Mouse (Mus musculus) liver, embryonic 11.5 days (tissue): ENCODE measurements around the gene Osbpl3. TPM values are rescaled to one million over a fixed set of nuclear protein-coding genes. Genes with fewer than 3 reads are reported as not detected.
A peak's percentile ranks its signal among the peaks of the same experiment; 100 is the strongest.

ENCODE experiments used
- ATAC-seq: fragments of 200-750 bp; cut with Nextera tagmentation; replicated peaks from 2 replicates; pipeline ENCODE4 v1.8.0; 2017; ENCODE audit warnings: moderate number of reproducible peaks, mild to moderate bottlenecking, moderate TSS enrichment, moderate library complexity; ENCODE audit not compliant: low FRiP score
- DNase-seq: peaks from one replicate; pipeline ENCODE4 v3.0.0-alpha.2; 2017; ENCODE audit warnings: low spot score
- H3K27ac ChIP-seq: fragments of 300-500 bp; sonication (generic); 2 replicates; pipeline ENCODE4 v1.5.1; 2014; ENCODE audit warnings: mild to moderate bottlenecking, low read depth, low read length, control low read depth
- H3K27me3 ChIP-seq: fragments of 300-500 bp; sonication (generic); replicated peaks from 2 replicates; pipeline ENCODE4 v1.6.1; 2014; ENCODE audit warnings: low read length, mixed read lengths; ENCODE audit not compliant: control insufficient read depth, insufficient read depth
- H3K36me3 ChIP-seq: fragments of 300-500 bp; sonication (generic); 2 replicates; pipeline ENCODE4 v1.6.1; 2014; ENCODE audit warnings: mild to moderate bottlenecking, low read length, moderate library complexity, mixed read lengths; ENCODE audit not compliant: control insufficient read depth, insufficient read depth
- H3K4me1 ChIP-seq: fragments of 300-500 bp; sonication (generic); replicated peaks from 2 replicates; pipeline ENCODE4 v1.6.1; 2014; ENCODE audit warnings: low read length, mixed read lengths; ENCODE audit not compliant: control insufficient read depth, insufficient read depth
- H3K4me2 ChIP-seq: fragments of 300-500 bp; sonication (generic); 2 replicates; pipeline ENCODE4 v1.6.1; 2014; ENCODE audit warnings: mild to moderate bottlenecking, control low read depth, moderate library complexity
- H3K4me3 ChIP-seq: fragments of 300-500 bp; sonication (generic); 2 replicates; pipeline ENCODE4 v1.5.1; 2014; ENCODE audit warnings: low read depth, low read length, control low read depth
- H3K9ac ChIP-seq: fragments of 300-500 bp; sonication (generic); 2 replicates; pipeline ENCODE4 v1.6.1; 2014; ENCODE audit warnings: low read depth, low read length, control low read depth
- H3K9me3 ChIP-seq: fragments of 300-500 bp; sonication (generic); 2 replicates; pipeline ENCODE4 v1.6.1; 2016; ENCODE audit warnings: low read length, inconsistent platforms, mixed read lengths; ENCODE audit not compliant: control insufficient read depth
- WGBS: fragments of 180-500 bp; shearing (Covaris S2); extraction: QIAGEN DNeasy Blood & Tissue Kit; methylation state at CpG from one replicate; pipeline ENCODE4 v1.1.7; 2014; 5-methylcytosine and 5-hydroxymethylcytosine counted together
- polyA plus RNA-seq: library from polyadenylated mRNA; unstranded; fragments of >200 nt; fragmentation: Nextera tagmentation; extraction: Ambion mirVana; gene quantifications from 2 replicates; pipeline ENCODE4 v1.2.1, GENCODE M21; 2014

Gene Osbpl3
- polyA plus RNA-seq, 1 experiment from 2014 or later: 2.5 TPM

GRCm38 (mm10) chr6:50273416-50273815 lies 182.6 kb downstream of the Osbpl3 start:
- Histone ChIP-seq H3K9me3 (no peaks in the 10 kb centered on the region), H3K9ac (no peak overlapping the region), H3K27ac (no peak overlapping the region), H3K4me2 (no peak overlapping the region), H3K36me3 (no peaks in the 10 kb centered on the region), H3K4me1 (no peaks in the 10 kb centered on the region), H3K27me3 (no peaks in the 10 kb centered on the region), H3K4me3 (no peak overlapping the region)
- DNase-seq: no peak
- WGBS: 67% methylated on average over 1 of the region's 1 CpGs
- ATAC-seq: no peak

GRCm38 (mm10) chr6:50263670-50264069 lies 192.3 kb downstream of the Osbpl3 start, which contains the start of gene Gsdme:
Gene Gsdme (minus strand): TSS chr6:50263862.
- Histone ChIP-seq H3K27ac (no peak within 1 kb of the TSS), H3K9me3 (no peaks in the 10 kb centered on the region), H3K9ac (no peak within 1 kb of the TSS), H3K4me3 (no peak within 1 kb of the TSS), H3K36me3 (no peaks in the 10 kb centered on the region), H3K4me2 (no peak within 1 kb of the TSS), H3K4me1 (0 out of 2 replicates have a peak, but pooled peaks cover 2% of the 10 kb centered on the region), H3K27me3 (peaks cover 9% of the 10 kb centered on the region; the same call in 1 of the 2 replicates)
- DNase-seq: no peak
- ATAC-seq: no peak
- WGBS: 65% methylated on average over 6 of the region's 6 CpGs

- peaks cover 9% of the 10 kb centered on the region; the same call in 1 of the 2 replicates for H3K27me3 ChIP-seq
- 0 out of 2 replicates have a peak, but pooled peaks cover 2% of the 10 kb centered on the region for H3K4me1 ChIP-seq
- H3K9ac ChIP-seq: no peak overlapping the region
- H3K36me3 ChIP-seq: no peaks in the 10 kb centered on the region
- 35% methylated on average over 7 of the region's 7 CpGs for WGBS
- H3K9me3 ChIP-seq: no peaks in the 10 kb centered on the region
- no peak overlapping the region for H3K27ac ChIP-seq
- H3K4me2 ChIP-seq: peak overlapping the region; percentile 71
- peak overlapping the region; percentile 50; the same call in 1 of the 2 replicates for H3K4me3 ChIP-seq
- DNase-seq: no peak
- no peak for ATAC-seq
These were observed 193.7 kb downstream of the Osbpl3 start for GRCm38 (mm10) chr6:50262310-50262709.

- Histone ChIP-seq H3K9ac (peak overlapping the region; percentile 55; the same call in 1 of the 2 replicates), H3K4me2 (peak overlapping the region; percentile 71), H3K4me3 (peak overlapping the region; percentile 50), H3K9me3 (no peaks in the 10 kb centered on the region), H3K27ac (no peak overlapping the region), H3K36me3 (no peaks in the 10 kb centered on the region), H3K4me1 (0 out of 2 replicates have a peak, but pooled peaks cover 2% of the 10 kb centered on the region), H3K27me3 (peaks cover 9% of the 10 kb centered on the region; the same call in 1 of the 2 replicates)
- DNase-seq (no peak), ATAC-seq (no peak)
- under 1% methylated on average over 6 of the region's 6 CpGs for WGBS
These were observed 194.1 kb downstream of the Osbpl3 start for GRCm38 (mm10) chr6:50261922-50262261.

- no peaks in the 10 kb centered on the region for H3K36me3 ChIP-seq
- peak overlapping the region; percentile 55 for H3K9ac ChIP-seq
- peak; percentile 81 for DNase-seq
- no peaks in the 10 kb centered on the region for H3K9me3 ChIP-seq
- H3K27ac ChIP-seq: no peak overlapping the region
- H3K4me2 ChIP-seq: peak overlapping the region; percentile 71
- 6% methylated on average over 24 of the region's 35 CpGs for WGBS
- H3K4me3 ChIP-seq: peak overlapping the region; percentile 50
- 0 out of 2 replicates have a peak, but pooled peaks cover 2% of the 10 kb centered on the region for H3K4me1 ChIP-seq
- ATAC-seq: peak; percentile 64
- peaks cover 9% of the 10 kb centered on the region; the same call in 1 of the 2 replicates for H3K27me3 ChIP-seq
These were observed 194.6 kb downstream of the Osbpl3 start for GRCm38 (mm10) chr6:50261201-50261921.

- Histone ChIP-seq H3K27ac (no peak overlapping the region), H3K9ac (no peak overlapping the region), H3K36me3 (no peaks in the 10 kb centered on the region), H3K4me2 (no peak overlapping the region), H3K4me1 (peaks cover 2% of the 10 kb centered on the region; the same call in 1 of the 2 replicates), H3K4me3 (no peak overlapping the region), H3K27me3 (no peaks in the 10 kb centered on the region), H3K9me3 (no peaks in the 10 kb centered on the region)
- 67% methylated on average over 5 of the region's 5 CpGs for WGBS
- ATAC-seq: no peak
- no peak for DNase-seq
These were observed 200.6 kb downstream of the Osbpl3 start for GRCm38 (mm10) chr6:50255356-50255755.

GRCm38 (mm10) chr6:50254723-50255184 lies 201.2 kb downstream of the Osbpl3 start:
- H3K27ac ChIP-seq: no peak overlapping the region
- peak overlapping the region; percentile 13; the same call in 1 of the 2 replicates for H3K4me2 ChIP-seq
- WGBS: 37% methylated on average over 10 of the region's 10 CpGs
- no peaks in the 10 kb centered on the region for H3K9me3 ChIP-seq
- H3K9ac ChIP-seq: no peak overlapping the region
- DNase-seq (no peak), ATAC-seq (no peak)
- no peaks in the 10 kb centered on the region for H3K27me3 ChIP-seq
- peaks cover 2% of the 10 kb centered on the region; the same call in 1 of the 2 replicates for H3K4me1 ChIP-seq
- no peaks in the 10 kb centered on the region for H3K36me3 ChIP-seq
- no peak overlapping the region for H3K4me3 ChIP-seq

- ATAC-seq: no peak
- no peaks in the 10 kb centered on the region for H3K36me3 ChIP-seq
These were observed 203.3 kb downstream of the Osbpl3 start for GRCm38 (mm10) chr6:50252690-50253089.

More at GRCm38 (mm10) chr6:50252690-50253089, 203.3 kb downstream of the Osbpl3 start:
- WGBS: 36% methylated on average over 5 of the region's 5 CpGs
- Histone ChIP-seq H3K4me1 (peaks cover 2% of the 10 kb centered on the region; the same call in 1 of the 2 replicates), H3K27ac (no peak overlapping the region), H3K27me3 (no peaks in the 10 kb centered on the region), H3K9ac (no peak overlapping the region), H3K4me2 (no peak overlapping the region), H3K4me3 (no peak overlapping the region), H3K9me3 (no peaks in the 10 kb centered on the region)
- no peak for DNase-seq
